Mouse (Mus musculus) thymus, postnatal 25 days (tissue): ENCODE data around the gene Tbl1xr1.

ENCODE experiments used
- DNase-seq: peaks from one replicate; pipeline ENCODE4 v3.0.0; 2022

Gene Tbl1xr1

DNA sequence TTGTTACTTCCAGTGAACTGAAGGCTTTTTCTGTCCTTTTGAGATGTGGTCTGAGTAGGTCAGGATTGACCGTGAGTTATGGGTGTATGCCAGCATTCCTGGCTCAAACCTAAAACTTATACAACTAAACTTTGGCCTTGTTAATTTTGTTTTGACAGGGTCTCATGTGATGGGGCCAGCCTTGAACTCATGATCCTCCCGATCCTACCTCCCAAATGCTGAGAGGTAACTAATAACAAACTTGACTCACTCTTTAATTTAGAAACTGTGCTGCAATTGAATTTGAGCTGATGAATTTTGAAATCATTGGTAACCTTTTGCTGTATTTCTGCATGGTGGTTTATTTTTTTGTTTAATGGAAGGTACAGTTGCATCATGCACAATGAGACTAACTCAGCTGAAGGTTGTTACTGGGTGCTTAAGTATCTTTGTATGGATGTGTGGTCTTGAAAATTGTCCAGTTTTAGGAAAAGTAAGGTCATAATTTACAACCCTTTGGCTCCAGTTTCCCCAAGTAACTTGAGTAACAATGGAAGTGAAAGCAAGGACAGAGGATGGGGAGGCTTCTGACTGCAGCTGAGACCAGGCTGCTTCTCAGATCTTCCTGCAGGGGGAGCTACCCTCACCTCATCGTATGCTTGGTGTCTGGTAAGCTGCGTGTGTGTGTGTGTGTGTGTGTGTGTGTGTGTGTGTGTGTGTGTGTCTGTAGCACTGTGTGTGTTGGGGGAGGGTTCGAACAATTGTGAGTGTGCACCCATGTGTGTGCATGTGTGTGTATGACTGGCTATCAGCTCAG lies 66.6 kb downstream of the Tbl1xr1 start:
- DNase-seq = peak; percentile 60

DNA sequence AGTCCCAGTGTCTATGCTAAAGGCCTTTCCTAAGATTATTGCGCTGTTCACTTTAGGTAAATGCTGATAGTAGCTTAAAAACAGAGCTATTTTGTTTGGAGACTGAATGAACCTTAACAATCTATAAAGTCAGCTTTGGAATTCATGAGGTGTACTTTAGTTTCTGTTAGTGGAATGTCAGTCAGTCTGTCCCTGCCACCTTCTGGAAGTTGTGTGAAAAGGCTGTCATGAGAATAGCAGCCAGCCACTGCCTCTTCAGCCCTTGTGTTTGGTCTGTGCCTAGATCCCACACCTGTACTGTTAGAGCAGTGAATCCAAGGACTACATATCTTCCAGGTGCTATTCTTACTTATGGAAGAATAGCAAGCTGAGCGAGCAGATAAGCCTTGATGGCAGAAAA lies 67.8 kb downstream of the Tbl1xr1 start:
- no peak for DNase-seq

DNA sequence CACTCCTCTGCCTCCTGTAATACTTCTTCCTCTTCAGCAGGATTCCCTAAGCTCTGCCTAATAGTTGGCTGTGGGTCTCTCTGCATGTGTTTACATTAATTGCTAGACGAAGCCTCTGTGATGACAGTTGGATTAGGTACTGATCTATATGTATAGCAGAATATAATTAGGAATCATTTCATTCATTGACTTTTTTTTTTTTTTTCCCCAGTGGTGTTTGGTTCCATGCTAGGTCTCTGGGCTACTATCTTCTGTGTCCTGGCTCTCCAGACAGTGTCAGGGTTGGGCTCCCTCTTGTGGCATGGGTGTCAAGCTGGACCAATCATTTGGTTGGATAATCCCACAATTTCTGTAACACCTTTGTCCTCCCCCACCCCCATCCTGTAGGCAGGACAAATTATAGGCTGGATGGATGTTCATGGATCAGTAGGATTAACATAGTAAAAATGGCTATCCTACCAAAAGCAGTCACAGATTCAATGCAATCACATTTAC lies 71.0 kb downstream of the Tbl1xr1 start:
- no peak for DNase-seq

DNA sequence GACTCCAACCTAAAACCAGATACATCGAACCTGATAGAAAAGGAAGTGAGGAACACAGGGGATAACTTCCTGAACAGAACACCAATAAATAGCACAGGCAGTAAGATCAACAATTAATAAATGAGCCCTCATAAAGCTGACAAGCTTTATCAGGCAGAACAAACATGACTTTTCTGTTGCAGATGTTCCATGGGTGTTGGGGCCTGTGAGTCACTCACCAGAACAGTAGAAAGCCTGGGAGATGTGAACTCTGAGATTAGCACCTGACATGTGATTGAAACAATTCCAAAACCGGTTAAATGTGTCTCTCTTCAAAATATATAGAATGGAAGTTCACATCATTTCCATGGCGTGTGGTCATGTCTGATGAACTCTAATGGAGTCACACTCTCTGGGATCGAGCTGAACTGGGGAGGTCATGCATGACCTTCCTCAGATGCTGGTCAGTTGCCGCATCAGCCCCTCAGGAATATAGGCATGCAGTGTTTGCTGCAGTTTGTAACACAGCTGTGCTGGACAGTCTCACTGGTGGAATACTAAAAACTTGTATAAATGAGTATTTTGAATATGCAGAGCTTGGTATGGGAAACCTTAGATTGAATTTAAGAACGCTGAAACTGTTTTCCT lies 72.0 kb downstream of the Tbl1xr1 start:
- DNase-seq = no peak

DNA sequence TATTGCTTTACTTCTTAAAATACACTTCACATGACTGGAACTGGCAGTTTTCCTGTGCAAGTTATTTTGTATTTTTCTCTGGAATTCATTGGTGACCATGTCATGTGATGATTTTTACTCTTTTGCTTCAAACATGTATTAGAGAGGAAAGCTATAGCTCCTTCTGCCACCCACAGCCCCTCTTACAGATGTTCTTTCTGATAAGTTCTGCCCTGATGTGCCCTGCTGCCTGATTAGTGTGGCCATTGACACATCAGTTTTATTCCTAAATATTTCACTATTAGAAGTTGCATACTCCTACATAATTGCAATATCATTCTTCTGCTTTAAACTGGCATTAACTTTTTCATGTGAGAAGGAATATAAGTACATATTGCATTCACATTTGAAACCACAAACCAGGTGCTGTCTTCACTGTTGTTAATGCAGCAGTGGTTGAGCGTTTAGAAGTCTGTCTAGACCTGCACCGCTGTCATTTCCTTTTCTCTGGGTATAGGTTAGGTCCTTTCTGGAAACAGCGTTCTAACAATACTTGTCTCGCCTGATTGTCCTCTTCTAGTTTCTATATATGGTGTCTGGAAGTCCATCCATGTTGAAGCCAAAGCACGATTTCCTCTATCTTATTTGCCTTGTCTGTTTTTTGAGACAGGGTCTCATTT lies 74.5 kb downstream of the Tbl1xr1 start:
- DNase-seq = no peak

DNA sequence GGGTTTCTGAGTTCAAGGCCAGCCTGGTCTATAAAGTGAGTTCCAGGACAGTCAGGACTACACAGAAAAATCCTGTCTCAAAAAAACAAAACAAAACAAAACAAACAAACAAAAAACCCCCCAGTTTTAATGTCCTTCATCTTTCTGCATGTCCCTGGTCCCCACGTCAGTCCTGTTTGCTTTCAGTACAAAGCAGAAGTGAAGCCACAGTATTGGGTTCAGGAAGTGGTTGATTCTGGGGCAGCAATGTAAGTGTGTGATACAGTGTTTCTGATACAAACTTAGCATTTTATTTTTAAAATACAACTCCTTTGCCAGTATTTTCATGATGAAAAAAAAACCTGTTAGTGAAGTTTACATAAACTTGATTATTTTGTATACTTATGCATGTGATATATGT lies 76.3 kb downstream of the Tbl1xr1 start:
- no peak for DNase-seq

DNA sequence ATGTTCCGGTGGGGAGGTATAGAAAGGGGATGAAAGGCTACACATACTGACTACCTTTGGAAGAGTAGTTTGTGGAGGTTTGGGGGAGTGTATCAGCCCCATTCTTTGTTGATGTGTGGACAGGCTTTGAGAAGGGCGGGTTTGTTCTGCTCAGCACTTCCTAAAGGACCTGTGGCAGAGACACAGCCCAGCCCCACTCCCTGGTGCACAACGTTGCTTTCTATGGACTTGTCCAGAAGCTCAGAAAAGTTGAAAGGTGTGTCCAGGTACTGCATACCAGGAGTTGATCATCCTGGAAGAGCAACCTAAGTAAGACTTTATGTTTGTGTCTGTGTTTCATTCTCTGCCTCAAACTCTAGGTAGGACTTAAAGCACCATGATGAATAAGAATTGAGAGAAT lies 78.1 kb downstream of the Tbl1xr1 start:
- DNase-seq = no peak

DNA sequence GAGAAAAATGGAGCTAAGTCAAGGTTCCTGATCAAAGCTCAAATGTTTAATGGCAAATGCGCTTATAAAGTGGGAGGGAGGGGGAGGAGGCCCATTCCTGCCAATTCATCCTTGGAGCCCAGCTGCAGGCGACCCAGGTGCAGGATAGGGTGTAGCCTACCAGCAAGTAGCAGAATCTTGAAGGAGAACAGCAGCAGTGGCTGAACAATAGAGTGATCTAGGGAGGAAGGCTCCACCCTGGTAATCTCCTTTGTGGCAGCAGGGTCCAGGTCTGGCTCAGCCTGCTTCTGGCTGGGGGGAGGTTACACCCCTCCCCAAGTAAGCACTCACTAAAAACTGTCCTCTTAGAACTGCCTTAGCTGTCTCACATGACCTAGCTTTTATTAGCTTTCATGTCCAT lies 79.9 kb downstream of the Tbl1xr1 start:
- DNase-seq = no peak

DNA sequence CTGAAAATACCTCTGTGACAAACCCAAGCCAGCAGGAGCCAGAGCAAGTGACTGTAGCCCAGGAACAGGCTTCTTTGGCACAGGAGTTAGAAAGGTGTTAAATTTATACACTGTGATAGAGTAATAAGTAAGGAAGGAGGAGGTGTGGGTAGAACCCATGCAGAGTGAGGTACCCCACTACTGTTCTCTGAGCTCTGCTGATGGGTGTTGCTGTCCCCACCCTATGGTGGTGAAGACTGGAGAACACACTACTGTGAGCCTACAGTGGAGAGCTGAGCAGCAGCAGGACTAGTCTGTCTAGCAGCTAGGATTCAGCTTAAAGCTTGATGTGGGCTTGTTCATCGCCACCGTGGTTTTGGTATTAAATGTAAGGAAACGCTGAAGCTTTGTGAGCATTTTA lies 86.5 kb downstream of the Tbl1xr1 start:
- DNase-seq = no peak

DNA sequence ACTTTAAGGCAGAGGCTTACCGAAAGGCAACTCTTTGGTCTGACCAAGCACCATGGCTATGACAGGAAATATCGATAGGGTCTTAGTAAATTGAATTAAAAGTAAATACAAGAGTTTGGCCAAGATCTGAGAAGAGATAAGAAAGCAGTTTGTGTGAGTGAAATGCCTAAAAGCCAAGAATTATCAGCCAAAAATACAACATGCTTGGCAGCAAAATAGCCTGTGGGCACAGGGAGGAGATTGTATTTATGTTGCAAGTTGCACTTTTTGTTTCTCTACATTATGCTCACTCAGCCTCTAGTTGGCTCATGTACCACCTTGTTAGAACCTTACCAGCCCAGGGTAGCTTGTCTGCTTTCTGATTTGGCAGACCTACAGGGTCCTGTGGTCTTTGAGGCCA lies 91.4 kb downstream of the Tbl1xr1 start:
- no peak for DNase-seq

DNA sequence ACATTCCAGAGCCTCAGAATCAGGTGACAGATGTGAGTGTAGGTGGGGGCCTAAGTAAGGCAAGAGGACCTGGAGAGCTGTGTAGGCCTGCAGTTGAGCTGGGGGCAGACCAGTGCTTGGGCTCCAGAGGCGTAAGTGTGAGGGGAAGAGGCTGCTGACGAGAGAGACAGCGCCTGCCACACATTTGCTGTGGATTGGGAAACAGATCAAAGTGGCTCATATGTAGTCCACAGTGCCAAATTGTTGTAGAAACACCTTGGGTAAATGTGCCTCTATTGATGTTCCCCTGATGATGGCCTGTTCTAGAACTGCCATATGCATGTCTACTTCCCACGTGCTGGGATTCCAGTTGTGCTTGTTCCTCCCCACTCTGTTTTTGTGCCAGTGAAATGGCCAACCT lies 92.0 kb downstream of the Tbl1xr1 start:
- no peak for DNase-seq

DNA sequence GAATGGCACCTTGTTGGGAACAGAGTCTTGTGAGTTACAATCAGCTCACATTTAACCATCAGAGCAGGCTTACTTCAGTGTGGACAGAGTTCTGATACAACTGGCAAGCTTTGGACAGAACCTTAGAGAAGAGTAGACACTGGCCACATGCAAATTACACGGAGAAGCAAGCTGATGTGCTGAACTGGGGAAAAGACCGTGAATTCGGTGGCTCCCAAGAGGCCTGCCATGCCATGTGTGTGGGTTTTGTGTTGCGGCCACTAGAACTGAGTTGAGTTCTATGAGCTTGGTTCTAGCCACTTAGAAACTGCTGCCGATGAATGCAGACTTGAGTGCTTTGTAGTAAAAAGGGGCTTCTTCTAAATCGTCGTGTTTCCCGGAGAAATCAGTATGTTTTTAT lies 95.1 kb downstream of the Tbl1xr1 start:
- DNase-seq = no peak

DNA sequence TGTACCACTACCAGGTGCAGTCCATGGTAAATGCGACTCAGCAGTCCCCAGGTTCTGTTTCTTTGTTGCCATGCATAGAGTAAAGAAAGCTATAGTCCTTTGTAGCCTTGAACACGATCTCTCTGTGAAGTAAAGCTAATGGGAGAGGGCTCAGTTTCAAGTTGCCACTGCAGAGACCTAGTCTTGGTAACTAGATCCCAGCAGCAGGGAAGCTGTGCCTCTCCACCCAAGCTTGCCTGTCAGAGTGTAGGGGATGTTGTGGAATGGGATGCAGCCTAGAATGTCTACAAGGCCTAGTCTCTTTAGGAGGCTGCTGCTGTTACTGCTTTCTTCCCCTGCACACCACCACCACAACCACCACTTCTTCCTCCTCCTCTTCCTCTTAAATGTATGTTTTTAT lies 96.0 kb downstream of the Tbl1xr1 start:
- DNase-seq = no peak

DNA sequence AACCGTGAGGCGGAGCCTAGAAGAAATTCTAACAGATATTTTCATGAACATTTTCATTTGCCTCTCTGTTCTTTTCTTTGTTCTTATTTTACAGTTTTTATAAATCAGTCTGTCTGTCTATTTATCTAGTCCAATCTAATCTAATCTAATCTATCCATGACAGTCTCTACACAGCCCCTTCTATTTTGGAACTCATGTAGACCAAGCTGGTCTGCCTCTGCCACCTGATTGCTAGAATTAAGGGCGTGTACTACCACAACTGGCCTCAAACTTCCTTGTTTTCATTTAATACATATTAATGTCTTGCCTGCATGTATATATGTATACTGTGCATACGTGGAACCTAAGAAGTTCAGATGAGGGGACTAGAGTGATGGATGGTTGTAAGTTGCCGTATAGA lies 96.7 kb downstream of the Tbl1xr1 start:
- no peak for DNase-seq

DNA sequence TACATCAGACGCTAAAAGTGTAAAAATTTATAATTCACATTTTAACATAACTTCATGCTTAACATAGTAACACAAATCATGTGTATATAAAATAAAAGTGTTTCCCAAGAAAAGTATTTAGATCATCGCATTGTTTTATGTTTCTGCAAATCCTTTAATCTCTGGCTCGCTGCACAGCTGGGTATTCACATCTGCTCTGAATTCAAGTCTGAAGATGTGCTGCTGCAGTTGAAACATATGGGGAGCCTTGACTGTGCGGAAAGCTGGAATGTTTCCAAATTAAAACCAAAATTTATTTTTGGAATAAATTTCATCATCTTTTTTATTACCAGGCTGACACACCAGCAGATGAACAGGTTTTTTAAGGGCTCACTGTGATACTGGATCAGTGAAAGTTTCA lies 97.8 kb downstream of the Tbl1xr1 start:
- no peak for DNase-seq

DNA sequence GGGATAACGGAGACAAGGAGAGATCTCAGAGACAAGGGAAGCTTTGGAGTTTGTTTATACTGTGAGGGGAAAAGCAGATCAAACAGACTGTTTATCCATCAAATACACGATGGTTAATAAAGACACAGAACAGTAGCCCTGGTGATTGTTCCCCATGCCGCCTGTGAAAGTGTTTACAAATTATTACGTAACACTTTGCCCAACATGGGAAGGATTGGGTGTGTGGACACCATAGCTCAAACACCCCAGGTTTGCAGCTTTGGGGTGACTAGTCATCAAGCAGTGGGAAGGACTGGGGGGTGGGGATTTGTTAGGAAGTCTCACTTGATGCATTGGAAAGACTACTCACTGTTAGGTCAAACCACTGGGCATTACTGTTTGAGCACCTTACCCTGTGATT lies 103.6 kb downstream of the Tbl1xr1 start:
- DNase-seq = no peak

DNA sequence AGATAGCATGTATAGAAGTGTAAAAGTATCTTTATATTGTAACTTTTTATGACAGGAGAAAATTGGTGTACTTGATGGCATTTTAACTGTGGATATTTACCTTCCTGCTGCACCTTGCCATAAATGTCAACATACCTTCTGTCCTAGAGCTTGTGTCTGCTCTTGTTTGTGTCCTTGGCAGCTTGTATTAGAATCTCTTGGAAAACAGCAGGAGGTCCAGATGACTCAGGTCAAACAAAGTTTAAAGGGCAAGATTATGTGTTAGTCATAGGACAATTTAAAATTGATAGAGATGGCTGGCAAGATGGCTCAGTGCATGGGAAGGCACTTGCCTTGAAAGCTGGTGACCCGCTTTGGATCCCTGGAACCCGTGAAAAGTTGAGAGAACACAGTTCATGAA lies 104.6 kb downstream of the Tbl1xr1 start:
- no peak for DNase-seq

DNA sequence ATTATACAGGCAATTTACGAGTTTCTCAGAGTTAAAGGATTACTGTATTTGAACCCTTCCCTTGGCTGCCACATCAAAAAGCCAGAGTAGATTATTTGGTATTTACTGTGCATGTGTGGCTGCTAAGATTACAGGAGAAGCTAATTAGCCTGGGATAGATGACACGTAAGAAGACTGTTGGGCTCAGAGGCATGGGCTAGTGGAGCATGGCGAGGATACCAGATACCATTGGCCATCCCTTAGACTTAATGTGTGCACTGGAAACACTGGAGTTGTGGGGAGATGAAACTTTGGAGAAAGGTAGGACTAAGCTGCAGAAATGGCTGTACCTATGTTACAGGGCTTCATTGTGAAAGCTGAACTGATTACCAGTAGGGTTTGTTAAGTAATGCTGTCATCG lies 108.8 kb downstream of the Tbl1xr1 start:
- DNase-seq = no peak

DNA sequence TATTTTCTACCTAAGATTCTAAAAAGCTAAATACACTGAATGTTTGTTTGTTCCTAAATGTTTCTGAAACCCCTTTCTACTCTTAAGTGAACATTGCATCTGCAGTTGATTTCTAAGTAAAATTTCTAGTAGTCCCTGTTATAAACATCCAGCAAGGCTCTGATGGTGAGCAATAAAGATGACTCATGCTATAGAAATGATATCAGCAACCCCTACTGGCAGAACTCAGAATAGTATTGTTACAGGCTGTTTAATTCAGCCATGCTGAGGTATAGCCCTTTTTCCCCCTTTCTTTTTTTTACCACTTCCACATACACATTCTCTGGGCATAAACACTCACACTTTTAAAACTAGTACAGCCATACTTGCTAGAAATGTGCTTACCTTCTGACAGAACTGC lies 114.0 kb downstream of the Tbl1xr1 start:
- DNase-seq = no peak

DNA sequence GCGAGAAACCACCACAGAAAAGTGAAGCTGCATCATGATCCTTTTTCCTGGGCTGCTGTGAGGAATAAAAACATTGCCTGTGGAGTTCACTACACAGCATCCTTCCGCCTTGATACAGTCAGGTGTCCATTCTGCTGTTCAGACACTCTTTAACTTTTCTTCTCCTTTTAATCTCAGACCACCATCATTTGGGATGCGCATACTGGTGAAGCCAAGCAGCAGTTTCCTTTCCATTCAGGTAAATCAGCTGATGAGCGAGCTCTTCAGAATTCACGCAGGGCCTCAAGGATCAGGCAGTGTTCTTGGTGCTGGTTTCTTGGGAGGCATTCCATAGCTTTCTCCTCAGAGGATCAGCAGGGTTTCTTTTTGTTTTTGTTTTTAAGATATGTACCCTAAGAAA lies 116.5 kb downstream of the Tbl1xr1 start:
- no peak for DNase-seq

DNA sequence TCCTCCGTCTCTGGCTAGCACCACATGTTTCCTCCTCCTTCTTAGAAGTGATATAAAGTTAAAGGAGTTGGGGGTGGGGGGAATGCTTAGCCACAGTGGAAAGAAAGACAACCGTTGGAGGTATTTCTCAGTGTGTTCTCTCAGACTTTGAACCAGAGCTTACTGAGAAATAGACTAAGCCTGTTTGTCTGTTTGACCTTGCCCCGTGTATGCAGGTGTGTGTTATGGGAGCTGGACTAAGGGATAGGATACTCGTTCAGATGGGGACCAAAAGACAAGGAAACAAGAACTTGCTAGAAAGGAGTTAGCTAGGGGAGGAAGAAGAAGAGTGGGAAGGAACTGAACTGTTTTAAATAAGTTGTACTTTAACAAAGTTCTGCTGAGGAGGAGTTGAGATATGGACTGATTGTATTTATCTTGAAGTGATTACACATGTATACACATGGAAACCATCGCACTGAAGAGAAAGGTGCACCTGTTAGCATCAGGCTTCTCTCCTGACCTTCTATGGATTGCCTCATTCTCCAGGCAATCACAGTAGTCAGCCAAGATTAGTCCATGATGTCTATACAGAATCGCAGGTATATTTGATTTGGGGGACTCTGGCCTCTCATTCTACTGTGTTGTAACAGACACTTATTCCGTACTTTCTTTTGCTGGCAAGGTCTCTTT lies 117.9 kb downstream of the Tbl1xr1 start:
- DNase-seq = no peak

DNA sequence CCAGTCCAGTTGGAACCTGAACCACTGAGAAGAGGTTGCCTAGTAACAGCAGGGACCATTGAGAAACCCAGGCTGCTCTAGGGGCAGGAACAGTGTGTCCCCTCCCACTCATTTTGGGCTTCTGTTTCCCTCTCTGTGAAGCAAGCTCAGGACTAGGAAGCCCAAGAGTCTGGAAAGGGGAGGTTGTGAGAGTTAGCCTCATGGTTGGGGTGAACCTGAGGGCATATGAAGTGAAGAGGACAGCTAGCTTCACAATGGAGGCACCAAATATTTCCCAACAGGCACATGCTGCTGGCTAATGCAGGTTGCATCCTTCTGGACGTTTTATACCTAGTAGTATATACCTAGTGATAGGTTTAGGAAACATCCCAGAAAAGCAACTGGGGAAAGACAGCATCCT lies 122.3 kb downstream of the Tbl1xr1 start:
- DNase-seq = no peak

DNA sequence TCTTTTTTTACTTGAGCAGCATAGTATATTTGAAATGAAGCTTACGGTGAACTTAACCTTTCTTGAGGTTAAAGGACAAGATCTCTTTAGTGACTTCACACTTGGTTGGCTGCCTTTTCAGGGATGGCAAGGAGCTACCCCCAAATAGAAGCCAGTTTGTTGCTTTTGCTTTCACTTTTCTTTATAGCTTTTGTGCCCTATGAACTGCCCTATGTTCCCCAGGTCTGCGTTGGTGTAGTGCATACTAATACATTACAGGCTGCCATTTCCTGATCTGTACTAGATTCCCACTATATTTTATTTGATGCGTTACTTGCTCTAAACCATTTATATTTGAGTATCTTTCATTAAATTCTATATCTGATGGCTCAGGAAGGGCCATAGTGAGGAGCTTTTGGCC lies 127.7 kb downstream of the Tbl1xr1 start:
- DNase-seq = no peak

DNA sequence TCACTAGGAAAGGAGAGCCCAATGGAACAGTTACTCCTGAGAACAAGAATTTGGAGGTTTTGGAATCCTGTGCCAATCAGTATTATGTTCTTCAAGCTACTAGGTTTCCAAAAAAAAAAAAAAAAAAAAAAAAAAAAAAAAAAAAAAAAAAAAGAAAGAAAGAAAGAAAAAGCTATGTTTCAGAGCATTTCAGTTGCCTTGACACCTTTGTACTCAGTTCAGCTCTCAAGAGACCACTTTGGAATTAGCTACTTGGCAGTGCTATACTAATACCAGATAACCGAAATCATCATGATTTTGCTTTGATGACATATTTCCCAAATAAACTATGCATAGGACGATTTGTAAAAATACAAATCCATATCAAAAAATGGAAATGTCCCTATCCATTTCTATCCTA lies 145.1 kb downstream of the Tbl1xr1 start:
- DNase-seq = no peak
